Mouse (Mus musculus) left cerebral cortex, postnatal 25 days (tissue): ENCODE results near the gene Hsdl2. TPM values are rescaled to one million over a fixed set of nuclear protein-coding genes. Genes with fewer than 3 reads are reported as not detected.
A peak's percentile ranks its signal among the peaks of the same experiment; 100 is the strongest.

ENCODE experiments used
- DNase-seq, 2 experiments: peaks; one replicate each; pipeline ENCODE4 v3.0.0; 2022; ENCODE audit warnings: low spot score in 2 of 2, mixed read lengths in 1 of 2
- intact Hi-C: fragments of 180-260 bp; cut with DNase I; formaldehyde crosslinking; loops from one replicate; pipeline ENCODE4 v1.15.1; 2025
- total RNA-seq, 2 experiments: library from RNA; stranded (reverse); gene quantifications; 2 replicates each; pipeline ENCODE4 v1.2.3; 2021

Gene Hsdl2
- total RNA-seq, 2 experiments from 2014 or later: 24.9 to 25.8 TPM

- intact Hi-C loops: no loop called here
- DNase-seq: no peak
Observed at GRCm38 (mm10) chr4:59656061-59656642, 74.8 kb downstream of the Hsdl2 start.

DNA sequence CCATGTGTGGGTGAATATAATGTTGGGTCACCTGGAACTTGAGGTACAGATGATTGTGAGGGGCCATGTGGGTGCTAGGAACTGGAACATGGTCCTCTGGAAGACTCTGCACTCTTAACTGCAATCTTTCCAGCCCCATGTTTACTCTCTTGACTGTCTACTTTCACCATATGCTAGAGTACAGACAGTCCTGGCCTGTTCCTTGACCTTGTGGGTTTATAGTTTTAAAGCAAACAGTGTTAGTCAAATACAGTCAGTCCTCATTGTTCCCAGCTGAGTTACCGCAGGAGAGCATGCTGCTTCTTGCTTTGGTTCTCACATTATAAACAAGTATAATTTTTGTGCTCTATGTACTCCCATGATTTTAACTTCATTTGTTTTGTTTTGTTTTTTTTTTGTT, 80.8 kb downstream of the Hsdl2 start:
- intact Hi-C loops: no loop called here
- DNase-seq: no peak

- intact Hi-C loops: no loop called here
- no peak for DNase-seq
Observed at GRCm38 (mm10) chr4:59663451-59663850, 82.1 kb downstream of the Hsdl2 start.

DNA sequence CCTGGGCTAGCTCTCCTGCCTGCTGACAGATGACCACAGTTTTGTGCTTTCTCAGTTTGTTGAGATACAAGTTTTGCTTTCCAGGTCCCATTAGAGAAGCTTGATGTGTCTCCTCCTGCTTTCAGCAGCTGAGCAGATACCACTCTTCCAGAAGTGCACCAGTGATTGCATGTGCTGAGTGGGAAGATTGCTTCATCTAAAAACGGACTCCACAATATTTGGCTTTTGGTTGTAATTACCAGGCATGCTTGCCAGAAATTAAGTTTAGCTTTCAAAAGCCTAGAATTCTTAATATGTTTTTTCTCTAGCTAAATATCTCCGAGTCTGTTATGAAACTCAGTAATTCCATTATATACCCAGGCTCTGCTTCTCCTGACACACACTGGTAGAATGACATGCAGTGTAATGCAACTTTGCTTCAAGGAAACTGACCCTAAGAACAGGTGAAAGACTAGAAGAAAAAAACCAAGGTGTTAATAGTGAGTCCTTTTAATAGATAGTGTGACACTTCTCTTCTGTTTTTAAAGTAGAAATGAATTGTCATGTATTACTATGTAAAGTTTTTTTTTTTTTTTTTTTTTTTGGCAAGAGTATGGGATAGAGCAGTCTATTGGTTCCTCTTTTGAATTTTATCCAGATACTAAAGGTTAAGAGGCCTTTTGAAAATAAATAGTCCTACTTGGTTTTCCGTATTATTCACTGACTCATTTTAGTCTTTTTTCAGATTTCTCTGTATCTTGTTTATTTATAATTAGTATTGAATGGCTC, 85.4 kb downstream of the Hsdl2 start:
- intact Hi-C loops: no loop called here
- DNase-seq: peak; percentile 28 to 31

DNA sequence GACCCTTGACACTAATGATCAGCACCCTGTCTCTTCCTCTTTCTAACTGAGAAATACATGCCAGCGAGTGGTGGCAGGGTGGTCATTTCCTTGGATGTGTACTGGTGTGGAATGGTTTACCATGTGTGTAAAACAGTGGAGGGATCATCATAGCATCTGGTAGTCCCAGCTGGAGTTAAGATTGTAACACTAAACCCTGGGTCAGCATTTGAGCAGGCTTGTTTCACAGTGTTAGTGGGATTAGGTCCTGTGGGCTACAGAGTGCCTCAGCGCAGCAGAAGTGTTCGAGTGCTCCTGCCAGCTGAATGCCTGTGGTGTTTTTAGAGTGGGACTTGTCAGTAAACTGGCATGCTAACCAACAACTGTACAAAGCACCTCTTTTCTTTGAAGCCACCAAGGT, 86.7 kb downstream of the Hsdl2 start:
- DNase-seq: no peak
- intact Hi-C loops: no loop called here

Other genes starting within 250 kb of the Hsdl2 start
- gene Susd1, start 142.9 kb upstream of the Hsdl2 start, total RNA-seq: 1 to 10 TPM; 7.0 to 9.1 TPM
- gene Ptbp3, start 32.2 kb upstream of the Hsdl2 start, total RNA-seq: 10 to 100 TPM; 28.1 to 32.0 TPM
- gene E130308A19Rik, start 44.6 kb downstream of the Hsdl2 start, total RNA-seq: 10 to 100 TPM; 10.9 to 13.1 TPM
- 10 to 100 TPM; 23.1 to 25.4 TPM for gene Inip, start 220.0 kb downstream of the Hsdl2 start, total RNA-seq
- 10 to 100 TPM; 35.8 to 37.8 TPM for gene Snx30, start 224.3 kb downstream of the Hsdl2 start, total RNA-seq